ENCODE assay signal across 8 mouse cellular contexts in the genomic region with DNA sequence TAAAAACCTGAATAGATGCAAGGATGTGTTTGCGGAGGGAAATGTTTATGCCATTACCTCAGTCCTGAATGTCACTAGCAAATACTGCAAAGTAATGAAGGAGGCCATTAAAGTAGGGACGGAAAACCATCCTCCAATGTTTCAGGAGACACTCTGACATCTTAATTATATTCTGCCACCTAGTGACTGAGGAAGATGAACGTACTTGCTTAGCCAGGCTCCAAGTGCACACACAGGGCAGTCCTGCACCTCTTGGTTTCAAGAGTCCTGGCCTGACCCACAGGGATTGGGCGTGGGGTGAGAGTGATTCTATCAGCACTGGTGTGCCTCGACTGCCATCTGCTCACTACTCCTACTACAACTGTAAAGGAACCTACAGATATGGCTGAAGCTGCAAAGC.
DNase-seq lines count a peak whose midpoint lies in the region; ATAC-seq and TF ChIP-seq lines count a peak whose summit lies in the region.

No protein-coding gene starts in this region.

- H3K36me3 ChIP-seq in hindbrain, embryonic 13.5 days, result no peaks in the 10 kb centered on the region
- H3K36me3 ChIP-seq in hindbrain, embryonic 12.5 days, result no peaks in the 10 kb centered on the region
- no peaks in the 10 kb centered on the region for H3K36me3 ChIP-seq in E14TG2a.4 (ENCODE audit: insufficient read depth, low read length)
- H3K36me3 ChIP-seq in hindbrain, embryonic 15.5 days, result no peaks in the 10 kb centered on the region

- 0 out of 2 replicates have a peak, but pooled peaks have one; percentile 39 for ATAC-seq in hindbrain, embryonic 13.5 days (ENCODE audit: low FRiP score)
- ATAC-seq in hindbrain, embryonic 12.5 days (ENCODE audit: low FRiP score), result no peak
- ATAC-seq in hindbrain, embryonic 15.5 days (ENCODE audit: low FRiP score, low read depth), result peak; percentile 72; the same call in 1 of the 2 replicates

- 30% methylated on average over 5 of the region's 5 CpGs for WGBS in hindbrain, embryonic 13.5 days
- WGBS in hindbrain, embryonic 12.5 days, result 27% methylated on average over 5 of the region's 5 CpGs
- WGBS in hindbrain, embryonic 15.5 days, result 29% methylated on average over 5 of the region's 5 CpGs

- no peaks in the 10 kb centered on the region for H3K9me3 ChIP-seq in hindbrain, embryonic 13.5 days
- no peaks in the 10 kb centered on the region for H3K9me3 ChIP-seq in hindbrain, embryonic 12.5 days (replicated peaks)
- H3K9me3 ChIP-seq in E14TG2a.4 (ENCODE audit: low read length), result no peaks in the 10 kb centered on the region
- no peaks in the 10 kb centered on the region for H3K9me3 ChIP-seq in hindbrain, embryonic 15.5 days

- no peaks in the 10 kb centered on the region for H3K27me3 ChIP-seq in hindbrain, embryonic 13.5 days
- H3K27me3 ChIP-seq in hindbrain, embryonic 12.5 days, result no peaks in the 10 kb centered on the region
- H3K27me3 ChIP-seq in E14TG2a.4 (ENCODE audit: insufficient read depth, low read length), result no peaks in the 10 kb centered on the region
- no peaks in the 10 kb centered on the region for H3K27me3 ChIP-seq in hindbrain, embryonic 15.5 days

- no peaks in the 10 kb centered on the region for H3K4me1 ChIP-seq in hindbrain, embryonic 13.5 days (replicated peaks)
- H3K4me1 ChIP-seq in hindbrain, embryonic 12.5 days, result no peaks in the 10 kb centered on the region
- peaks cover 34% of the 10 kb centered on the region for H3K4me1 ChIP-seq in E14TG2a.4 (replicated peaks; ENCODE audit: low read depth, low read length)
- no peaks in the 10 kb centered on the region for H3K4me1 ChIP-seq in hindbrain, embryonic 15.5 days (replicated peaks)

- DNase-seq in adrenal gland, postnatal 36 days, result peak; percentile 15 to 40
- DNase-seq in left cerebral cortex, postnatal 36 days (ENCODE audit: low spot score in 2 of 2), result peak; percentile 9 to 15
- no peak for DNase-seq in thymus, postnatal 36 days
- DNase-seq in ovary, adult 18-20 months (ENCODE audit: low spot score), result no peak

- H3K9ac ChIP-seq in hindbrain, embryonic 13.5 days, result no peak overlapping the region
- no peak overlapping the region for H3K9ac ChIP-seq in hindbrain, embryonic 12.5 days
- no peak overlapping the region for H3K9ac ChIP-seq in hindbrain, embryonic 15.5 days

- TF ChIP-seq CTCF in E14TG2a.4 (conservative IDR thresholded peaks at IDR 0.05; ENCODE audit: low read length), result peak; percentile 16; the same call in 1 of the 2 replicates

- intact Hi-C loops in left cerebral cortex, postnatal 36 days (cut with DNase I), result loop anchor here (2.0 to 10.0 kb wide), 3 partner anchors 198 to 320 kb away; partner anchors contain the start of gene Abca1

- H3K4me3 ChIP-seq in hindbrain, embryonic 13.5 days, result no peak overlapping the region
- no peak overlapping the region for H3K4me3 ChIP-seq in hindbrain, embryonic 12.5 days
- no peak overlapping the region for H3K4me3 ChIP-seq in E14TG2a.4 (replicated peaks; ENCODE audit: low read length)
- H3K4me3 ChIP-seq in hindbrain, embryonic 15.5 days, result no peak overlapping the region

- no peak overlapping the region for H3K4me2 ChIP-seq in hindbrain, embryonic 13.5 days
- H3K4me2 ChIP-seq in hindbrain, embryonic 12.5 days (replicated peaks), result no peak overlapping the region
- no peak overlapping the region for H3K4me2 ChIP-seq in hindbrain, embryonic 15.5 days

- no peak overlapping the region for H3K27ac ChIP-seq in hindbrain, embryonic 13.5 days
- H3K27ac ChIP-seq in hindbrain, embryonic 12.5 days, result no peak overlapping the region
- H3K27ac ChIP-seq in hindbrain, embryonic 15.5 days (replicated peaks), result no peak overlapping the region

Comparison
In these comparisons a context has a peak if more than half of its experiments do, and no peak if none do; other contexts are left out.
1. DNase-seq: peak in adrenal gland, postnatal 36 days (2 of 2) and left cerebral cortex, postnatal 36 days (2 of 2); none in thymus, postnatal 36 days (0 of 2) and ovary, adult 18-20 months (single experiment).